In genomic region chr9:51766175-51767062, GRCm38 (mm10) we compare ENCODE assay signal across 8 mouse cellular contexts. TPM values are rescaled to one million over a fixed set of nuclear protein-coding genes. Genes with fewer than 3 reads are reported as not detected.
DNase-seq lines count a peak whose midpoint lies in the region; ATAC-seq and TF ChIP-seq lines count a peak whose summit lies in the region.

No protein-coding gene starts in this region.

- peak; percentile 19; the same call in 1 of the 2 replicates for ATAC-seq in hindbrain, postnatal 0 days
- no peak for ATAC-seq in liver, embryonic 12.5 days

- H3K4me3 ChIP-seq in ES-E14 (ENCODE audit: insufficient read depth in 1 of 2, low read depth in 1 of 2, low read length in 2 of 2, poor library complexity in 1 of 2, severe bottlenecking in 1 of 2): peak overlapping the region; percentile 81 to 82; a peak in 3 of 4 replicates
- H3K4me3 ChIP-seq in hindbrain, postnatal 0 days (ENCODE audit: low read length): peak overlapping the region; percentile 84
- H3K4me3 ChIP-seq in liver, embryonic 12.5 days: no peak overlapping the region; the same call in 1 of the 2 replicates
- peak overlapping the region; percentile 94 for H3K4me3 ChIP-seq in olfactory bulb, adult 2 months (ENCODE audit: insufficient read depth, low read depth, low read length)

- no peak overlapping the region for H3K27ac ChIP-seq in ES-E14 (ENCODE audit: insufficient read depth, low read depth, low read length, poor library complexity, severe bottlenecking)
- peak overlapping the region; percentile 93 for H3K27ac ChIP-seq in hindbrain, postnatal 0 days
- H3K27ac ChIP-seq in liver, embryonic 12.5 days: no peak overlapping the region
- peak overlapping the region; percentile 88 for H3K27ac ChIP-seq in olfactory bulb, adult 2 months (ENCODE audit: insufficient read depth, low read depth, low read length)

- WGBS in hindbrain, postnatal 0 days: under 1% methylated on average over 25 of the region's 29 CpGs
- 1% methylated on average over 29 of the region's 29 CpGs for WGBS in liver, embryonic 12.5 days (ENCODE audit: insufficient replicate concordance)
- 1% methylated on average over 29 of the region's 29 CpGs for WGBS in olfactory bulb, adult 2 months

- H3K4me1 ChIP-seq in ES-E14 (ENCODE audit: control insufficient read depth in 2 of 2, insufficient read depth in 2 of 2, low read length in 2 of 2, poor library complexity in 1 of 2): peaks cover 0 to 2% of the 10 kb centered on the region in 2 experiments; a peak in 1 of 4 replicates
- H3K4me1 ChIP-seq in hindbrain, postnatal 0 days (ENCODE audit: insufficient read depth, low read length): peaks cover 6% of the 10 kb centered on the region; the same call in 1 of the 2 replicates
- H3K4me1 ChIP-seq in liver, embryonic 12.5 days: peaks cover 24% of the 10 kb centered on the region
- peaks cover 3% of the 10 kb centered on the region; the same call in 1 of the 2 replicates for H3K4me1 ChIP-seq in olfactory bulb, adult 2 months (ENCODE audit: control insufficient read depth, insufficient read depth, low read length)

- no peaks in the 10 kb centered on the region for H3K27me3 ChIP-seq in hindbrain, postnatal 0 days (ENCODE audit: insufficient read depth, low read length)
- peaks cover 71% of the 10 kb centered on the region for H3K27me3 ChIP-seq in liver, embryonic 12.5 days (replicated peaks)

- in situ Hi-C loops in ES-E14 (cut with MboI; ENCODE audit: low sequenced_read_pairs in 2 of 2, unreplicated experiment in 2 of 2): no loop called here

- no peak overlapping the region for H3K9ac ChIP-seq in ES-E14 (ENCODE audit: insufficient read depth, low read depth, low read length, poor library complexity, severe bottlenecking)
- H3K9ac ChIP-seq in hindbrain, postnatal 0 days (replicated peaks; ENCODE audit: low read length): peak overlapping the region; percentile 88
- no peak overlapping the region for H3K9ac ChIP-seq in liver, embryonic 12.5 days

- no peaks in the 10 kb centered on the region for H3K9me3 ChIP-seq in ES-E14 (ENCODE audit: control insufficient read depth, insufficient read depth, low read depth, low read length)
- no peaks in the 10 kb centered on the region for H3K9me3 ChIP-seq in hindbrain, postnatal 0 days (ENCODE audit: low read length)
- H3K9me3 ChIP-seq in liver, embryonic 12.5 days (replicated peaks): no peaks in the 10 kb centered on the region

- no peaks in the 10 kb centered on the region for H3K36me3 ChIP-seq in ES-E14 (ENCODE audit: control insufficient read depth, insufficient read depth, low read length, poor library complexity, severe bottlenecking)
- no peaks in the 10 kb centered on the region for H3K36me3 ChIP-seq in hindbrain, postnatal 0 days (ENCODE audit: insufficient read depth, low read length)
- H3K36me3 ChIP-seq in liver, embryonic 12.5 days: no peaks in the 10 kb centered on the region

- TF ChIP-seq CTCF in hindbrain, postnatal 0 days (IDR thresholded peaks at IDR 0.05; ENCODE audit: low read depth): no peak
- no peak for TF ChIP-seq CTCF in olfactory bulb, adult 2 months (IDR thresholded peaks at IDR 0.05; ENCODE audit: insufficient read depth, low read depth, low read length)

- peak overlapping the region; percentile 87 for H3K4me2 ChIP-seq in hindbrain, postnatal 0 days (ENCODE audit: low read depth, low read length)
- peak overlapping the region; percentile 90 for H3K4me2 ChIP-seq in liver, embryonic 12.5 days

- TF ChIP-seq POLR2A in olfactory bulb, adult 2 months (IDR thresholded peaks at IDR 0.05; ENCODE audit: insufficient read depth, low read depth, low read length): no peak

- DNase-seq in gastrocnemius, postnatal 10 days: peak; percentile 31
- no peak for DNase-seq in gastrocnemius, postnatal 25 days
- DNase-seq in ES-E14 (ENCODE audit: low read depth, low spot score): peak; percentile 17
- peak; percentile 31 for DNase-seq in embryo, embryonic 11.5 days (ENCODE audit: low read depth, low spot score)
- DNase-seq in hindbrain, postnatal 0 days (ENCODE audit: low spot score): peak; percentile 79
- DNase-seq in spleen, postnatal 14 days (ENCODE audit: low spot score in 2 of 2): no peak

TF ChIP-seq in ES-E14, 5 proteins besides CTCF, POLR2A, EP300 and RAD21:
- no peak for TF ChIP-seq HCFC1 (IDR thresholded peaks at IDR 0.05; ENCODE audit: borderline replicate concordance, insufficient read depth, low read length)
- no peak for TF ChIP-seq ZNF384 (IDR thresholded peaks at IDR 0.05; ENCODE audit: low read depth, low read length)
- TF ChIP-seq MAFK (IDR thresholded peaks at IDR 0.05; ENCODE audit: insufficient read depth, low read depth, low read length): no peak
- TF ChIP-seq CHD2 (IDR thresholded peaks at IDR 0.05; ENCODE audit: low read depth, low read length): no peak
- no peak for TF ChIP-seq ZC3H11A (IDR thresholded peaks at IDR 0.05; ENCODE audit: borderline replicate concordance, low read depth, low read length)

RNA-seq across cellular contexts. Expression of gene Arhgap20, which starts 1.3 kb away (rescaled TPM):
- total RNA-seq in gastrocnemius, postnatal 10 days (2021): 10 to 100 TPM; 24.5 to 31.9 TPM
- total RNA-seq in gastrocnemius, postnatal 25 days (2021): 10 to 100 TPM; 13.1 to 36.3 TPM
- total RNA-seq in ES-E14 (2012; rRNA removed): 0.31 and 0.42 TPM in 2 replicates
- 26.8 and 30.5 TPM in 2 replicates for total RNA-seq in hindbrain, postnatal 0 days (2014; rRNA removed)
- 33.3 and 34.8 TPM in 2 replicates for polyA plus RNA-seq in hindbrain, postnatal 0 days (2015; fragmentation: Nextera tagmentation; extraction: Ambion mirVana)
- polyA plus RNA-seq in liver, embryonic 12.5 days (2016; fragmentation: Nextera tagmentation; extraction: Ambion mirVana): 0.07 and 0.10 TPM in 2 replicates
- polyA plus RNA-seq in olfactory bulb, adult 2 months (2012; ENCODE audit: insufficient read depth, insufficient read length, low replicate concordance, missing spikeins): not detected in 2 replicates

Comparison
In these comparisons a context has a peak if more than half of its experiments do, and no peak if none do; other contexts are left out.
1. DNase-seq: peak in gastrocnemius, postnatal 10 days (single experiment), ES-E14 (single experiment), embryo, embryonic 11.5 days (single experiment) and hindbrain, postnatal 0 days (single experiment); none in gastrocnemius, postnatal 25 days (single experiment) and spleen, postnatal 14 days (0 of 2).
2. H3K27ac ChIP-seq: peak in hindbrain, postnatal 0 days (single experiment) and olfactory bulb, adult 2 months (single experiment); none in ES-E14 (single experiment) and liver, embryonic 12.5 days (single experiment).